Mouse (Mus musculus): ENCODE measurements around the gene Hspbap1. TPM values are rescaled to one million over a fixed set of nuclear protein-coding genes. Genes with fewer than 3 reads are reported as not detected.

Gene Hspbap1
- polyA plus RNA-seq, 1 experiment from 2014 or later, result 22.7 TPM

DNA sequence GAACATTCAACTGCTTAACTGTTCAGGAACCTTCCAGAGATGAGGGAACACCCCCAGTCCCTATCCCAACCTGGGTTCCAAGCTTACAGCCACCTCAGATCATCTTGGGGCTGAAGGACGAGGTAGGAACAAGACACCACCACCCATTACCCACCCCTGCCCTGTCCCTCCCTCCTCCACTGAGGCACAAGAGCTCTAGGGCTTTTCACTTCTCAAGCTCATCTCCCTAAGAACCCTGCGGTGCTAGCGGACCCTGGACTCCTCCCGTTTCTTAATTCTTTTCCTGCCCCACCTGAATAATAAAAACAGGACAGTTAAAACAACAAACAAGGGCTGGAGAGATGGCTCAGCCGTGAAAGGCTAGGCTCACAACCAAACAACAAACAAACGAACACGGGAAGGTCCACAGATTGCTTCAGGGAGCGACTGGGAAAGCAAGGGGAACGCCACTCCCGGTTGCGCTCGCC, 100.4 kb downstream of the Hspbap1 start:
- peak overlapping the region; percentile 95 for H3K4me2 ChIP-seq
- 1% methylated on average over 12 of the region's 12 CpGs for WGBS
- H3K27ac ChIP-seq (ENCODE audit: low read depth, low read length), result no peak overlapping the region
- no peak for DNase-seq (ENCODE audit: low spot score, missing footprints)
- H3K27me3 ChIP-seq (ENCODE audit: control insufficient read depth, insufficient read depth, low read length), result peaks cover 20% of the 10 kb centered on the region
- no peak for ATAC-seq (ENCODE audit: low FRiP score)
- H3K4me3 ChIP-seq (ENCODE audit: low read depth, low read length), result peak overlapping the region; percentile 58
- peak overlapping the region; percentile 76 for H3K9ac ChIP-seq (ENCODE audit: low read length)
- no peaks in the 10 kb centered on the region for H3K9me3 ChIP-seq (ENCODE audit: control insufficient read depth, low read length)
- H3K36me3 ChIP-seq (ENCODE audit: control insufficient read depth, insufficient read depth, low read length), result no peaks in the 10 kb centered on the region
- no peaks in the 10 kb centered on the region; the same call in 1 of the 2 replicates for H3K4me1 ChIP-seq (ENCODE audit: control insufficient read depth, insufficient read depth, low read length)

DNA sequence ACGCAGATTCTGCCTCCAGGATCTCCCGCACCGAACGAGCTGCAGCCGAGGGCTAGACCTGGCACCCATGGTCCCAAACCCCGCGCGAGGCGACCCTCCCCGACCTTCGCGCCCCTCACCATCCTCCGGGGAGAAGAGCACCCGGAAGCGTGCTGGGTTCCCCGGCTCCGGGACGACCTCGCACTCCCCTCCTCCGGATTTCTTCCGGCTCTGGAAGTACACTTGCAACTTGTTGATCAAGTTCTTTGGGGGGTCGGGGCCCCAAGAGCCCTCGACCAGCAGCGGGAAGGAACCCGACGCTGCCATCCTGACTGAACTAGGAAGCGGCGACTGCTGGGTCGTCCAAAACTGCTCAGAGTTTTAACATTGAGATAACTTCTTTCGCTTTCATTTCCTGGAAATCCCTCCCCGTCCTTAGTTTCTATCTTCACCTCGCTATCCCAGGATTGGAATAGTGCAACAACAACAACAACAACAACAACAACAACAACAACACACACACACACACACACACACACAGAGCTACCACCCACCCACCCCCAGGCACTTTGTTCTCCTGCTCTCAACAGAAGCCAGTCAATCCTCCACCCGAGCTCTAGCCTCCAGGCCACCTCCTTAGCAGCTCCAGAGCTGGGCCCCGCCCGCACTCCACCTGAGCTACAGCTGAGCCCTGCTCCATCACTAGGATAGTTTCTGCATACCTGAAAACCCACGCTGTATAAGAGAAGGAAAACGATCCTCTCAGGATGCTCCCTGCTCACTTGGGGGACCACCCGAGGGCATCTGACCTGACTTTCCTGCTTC, 101.1 kb downstream of the Hspbap1 start, which contains the start of gene Parp14:
Gene Parp14, minus strand, starts transcription at position 497 of the 804 bp plus-strand sequence.
- Histone ChIP-seq H3K9me3 (ENCODE audit: control insufficient read depth, low read length) (no peaks in the 10 kb centered on the region), H3K4me1 (ENCODE audit: control insufficient read depth, insufficient read depth, low read length) (no peaks in the 10 kb centered on the region; the same call in 1 of the 2 replicates), H3K27me3 (ENCODE audit: control insufficient read depth, insufficient read depth, low read length) (peaks cover 20% of the 10 kb centered on the region), H3K4me3 (ENCODE audit: low read depth, low read length) (peak within 1 kb of the TSS; percentile 58), H3K27ac (ENCODE audit: low read depth, low read length) (no peak within 1 kb of the TSS), H3K4me2 (peak within 1 kb of the TSS; percentile 95), H3K36me3 (ENCODE audit: control insufficient read depth, insufficient read depth, low read length) (no peaks in the 10 kb centered on the region), H3K9ac (ENCODE audit: low read length) (peak within 1 kb of the TSS; percentile 76)
- DNase-seq (ENCODE audit: low spot score, missing footprints) (peak; percentile 95), ATAC-seq (ENCODE audit: low FRiP score) (no peak)
- 1% methylated on average over 38 of the region's 38 CpGs for WGBS

DNA sequence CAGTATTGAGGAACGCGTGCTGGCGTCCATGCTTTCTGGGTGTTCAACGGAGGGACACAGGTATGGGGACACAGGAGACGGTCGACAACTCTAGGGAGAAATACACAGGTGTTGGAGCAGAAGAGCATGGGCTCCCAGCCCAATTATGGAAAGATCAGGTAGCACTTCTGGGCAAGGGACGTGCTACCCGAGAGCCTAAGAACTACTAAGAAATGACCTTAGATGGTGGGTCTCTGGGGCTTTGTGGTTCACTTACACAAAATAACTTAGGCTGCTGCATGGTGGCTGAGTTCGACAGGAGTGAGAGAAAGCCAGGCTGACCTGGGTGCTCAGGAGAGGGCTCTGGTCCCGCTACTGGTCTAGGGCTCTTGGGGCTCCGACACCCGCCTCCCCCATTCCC, 101.7 kb downstream of the Hspbap1 start:
- Histone ChIP-seq H3K4me3 (ENCODE audit: low read depth, low read length) (no peak overlapping the region), H3K9ac (ENCODE audit: low read length) (no peak overlapping the region; the same call in 1 of the 2 replicates), H3K36me3 (ENCODE audit: control insufficient read depth, insufficient read depth, low read length) (no peaks in the 10 kb centered on the region), H3K9me3 (ENCODE audit: control insufficient read depth, low read length) (no peaks in the 10 kb centered on the region), H3K4me2 (peak overlapping the region; percentile 95), H3K27ac (ENCODE audit: low read depth, low read length) (no peak overlapping the region), H3K4me1 (ENCODE audit: control insufficient read depth, insufficient read depth, low read length) (no peaks in the 10 kb centered on the region; the same call in 1 of the 2 replicates), H3K27me3 (ENCODE audit: control insufficient read depth, insufficient read depth, low read length) (peaks cover 20% of the 10 kb centered on the region)
- ATAC-seq (ENCODE audit: low FRiP score) (no peak), DNase-seq (ENCODE audit: low spot score, missing footprints) (peak; percentile 88)
- 23% methylated on average over 12 of the region's 12 CpGs for WGBS

DNA sequence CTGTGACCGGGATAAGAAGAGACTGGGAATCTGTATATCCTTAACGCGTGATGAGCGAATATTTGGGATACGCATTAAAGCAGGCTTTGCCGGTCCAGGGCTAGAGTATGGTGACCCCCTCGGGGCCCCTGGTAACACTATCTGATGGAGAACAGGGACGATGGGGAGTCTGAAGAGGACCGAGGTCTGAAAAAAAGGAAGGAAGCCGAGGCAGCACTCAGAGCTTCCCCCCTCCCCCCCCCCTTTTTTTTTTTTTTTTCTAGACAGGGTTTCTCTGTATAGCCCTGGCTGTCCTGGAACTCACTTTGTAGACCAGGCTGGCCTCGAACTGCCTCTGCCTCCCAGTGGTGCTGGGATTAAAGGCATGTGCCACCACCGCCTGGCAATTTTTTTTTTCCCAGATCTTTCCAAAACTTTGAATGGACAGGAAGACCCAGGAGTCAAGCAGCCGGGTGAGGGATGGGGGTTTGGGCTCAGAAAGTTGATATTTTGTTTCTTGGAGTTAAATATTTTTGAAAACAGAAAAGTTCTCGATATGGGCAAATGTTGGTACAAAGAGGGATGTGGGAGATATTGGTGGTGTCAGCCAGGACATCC, 102.3 kb downstream of the Hspbap1 start:
- Histone ChIP-seq H3K4me2 (no peak overlapping the region), H3K9me3 (ENCODE audit: control insufficient read depth, low read length) (no peaks in the 10 kb centered on the region), H3K36me3 (ENCODE audit: control insufficient read depth, insufficient read depth, low read length) (no peaks in the 10 kb centered on the region), H3K4me1 (ENCODE audit: control insufficient read depth, insufficient read depth, low read length) (no peaks in the 10 kb centered on the region; the same call in 1 of the 2 replicates), H3K9ac (ENCODE audit: low read length) (no peak overlapping the region), H3K27ac (ENCODE audit: low read depth, low read length) (no peak overlapping the region), H3K4me3 (ENCODE audit: low read depth, low read length) (no peak overlapping the region), H3K27me3 (ENCODE audit: control insufficient read depth, insufficient read depth, low read length) (peaks cover 20% of the 10 kb centered on the region)
- ATAC-seq (ENCODE audit: low FRiP score), result no peak
- WGBS, result 32% methylated on average over 14 of the region's 14 CpGs
- DNase-seq (ENCODE audit: low spot score, missing footprints), result no peak

DNA sequence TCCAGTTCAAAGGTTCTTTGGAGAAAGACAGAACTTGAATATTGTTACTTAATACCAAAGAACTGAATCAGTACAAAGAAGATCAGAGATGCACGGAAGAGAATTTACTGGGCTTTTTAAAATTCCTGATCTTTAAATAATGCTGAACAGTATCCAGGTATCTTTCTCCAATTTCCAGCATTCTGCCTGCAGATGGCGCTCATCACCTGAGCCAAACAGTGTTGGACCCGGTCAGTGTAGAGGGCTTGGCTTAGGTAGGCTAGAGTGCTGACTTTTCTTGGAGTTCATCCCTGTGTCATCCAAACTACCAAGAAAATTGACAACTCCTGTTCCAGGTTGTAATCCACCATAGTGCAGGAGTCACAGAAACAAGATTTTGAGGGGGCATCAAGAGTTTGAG, 104.2 kb downstream of the Hspbap1 start:
- no peak for DNase-seq (ENCODE audit: low spot score, missing footprints)
- ATAC-seq (ENCODE audit: low FRiP score), result no peak
- Histone ChIP-seq H3K27me3 (ENCODE audit: control insufficient read depth, insufficient read depth, low read length) (peaks cover 20% of the 10 kb centered on the region), H3K9ac (ENCODE audit: low read length) (no peak overlapping the region), H3K36me3 (ENCODE audit: control insufficient read depth, insufficient read depth, low read length) (no peaks in the 10 kb centered on the region), H3K4me2 (no peak overlapping the region), H3K4me3 (ENCODE audit: low read depth, low read length) (no peak overlapping the region), H3K27ac (ENCODE audit: low read depth, low read length) (no peak overlapping the region), H3K4me1 (ENCODE audit: control insufficient read depth, insufficient read depth, low read length) (no peaks in the 10 kb centered on the region; the same call in 1 of the 2 replicates), H3K9me3 (ENCODE audit: control insufficient read depth, low read length) (no peaks in the 10 kb centered on the region)
- 31% methylated on average over 3 of the region's 3 CpGs for WGBS

Other genes with a start within 250 kb of the Hspbap1 start
- 31.1 and 31.7 TPM in 2 replicates for gene Sema5b, start 229.2 kb upstream of the Hspbap1 start, polyA plus RNA-seq (2014; fragmentation: Nextera tagmentation; extraction: Ambion mirVana)
- 17.5 and 19.3 TPM in 2 replicates for gene Dirc2, start 1.0 kb upstream of the Hspbap1 start, polyA plus RNA-seq (2014; fragmentation: Nextera tagmentation; extraction: Ambion mirVana)
- 0.33 and 0.37 TPM in 2 replicates for gene Parp14, start 101.2 kb downstream of the Hspbap1 start, polyA plus RNA-seq (2014; fragmentation: Nextera tagmentation; extraction: Ambion mirVana)
- gene Parp9, start 168.1 kb downstream of the Hspbap1 start, polyA plus RNA-seq (2014; fragmentation: Nextera tagmentation; extraction: Ambion mirVana), result 1.8 and 2.6 TPM in 2 replicates
- 2.8 and 3.1 TPM in 2 replicates for gene Dtx3l, start 168.8 kb downstream of the Hspbap1 start, polyA plus RNA-seq (2014; fragmentation: Nextera tagmentation; extraction: Ambion mirVana)
- 90.7 and 99.9 TPM in 2 replicates for gene Kpna1, start 208.4 kb downstream of the Hspbap1 start, polyA plus RNA-seq (2014; fragmentation: Nextera tagmentation; extraction: Ambion mirVana)

Measured in midbrain, embryonic 11.5 days (tissue).